Mouse (Mus musculus): Measurements from ENCODE around the gene Podnl1. TPM values are rescaled to one million over a fixed set of nuclear protein-coding genes. Genes with fewer than 3 reads are reported as not detected.

Podnl1 gene
- polyA plus RNA-seq (2014; fragmentation: Nextera tagmentation; extraction: Ambion mirVana), result 0.14 TPM in 1 of 2 replicates, not detected in the other

GRCm38 (mm10) chr8:84125656-84126055, at the start of gene Podnl1:
Podnl1 (plus strand) TSS chr8:84125989.
- no peak within 1 kb of the TSS for H3K27ac ChIP-seq (ENCODE audit: low read depth, low read length)
- H3K9ac ChIP-seq (ENCODE audit: low read depth, low read length), result no peak within 1 kb of the TSS
- H3K4me1 ChIP-seq (ENCODE audit: control insufficient read depth, insufficient read depth, low read length), result no peaks in the 10 kb centered on the region; the same call in 1 of the 2 replicates
- no peaks in the 10 kb centered on the region for H3K9me3 ChIP-seq (replicated peaks; ENCODE audit: control insufficient read depth, low read length)
- peaks cover 1% of the 10 kb centered on the region; the same call in 1 of the 2 replicates for H3K27me3 ChIP-seq (ENCODE audit: control insufficient read depth, insufficient read depth, low read length)
- H3K36me3 ChIP-seq (ENCODE audit: control insufficient read depth, insufficient read depth, low read length), result no peaks in the 10 kb centered on the region
- no peak for ATAC-seq (replicated peaks; ENCODE audit: insufficient number of reproducible peaks, low FRiP score, low TSS enrichment)
- H3K4me2 ChIP-seq, result no peak within 1 kb of the TSS
- H3K4me3 ChIP-seq (ENCODE audit: low read depth, low read length), result no peak within 1 kb of the TSS
- WGBS (ENCODE audit: insufficient replicate concordance), result 52% methylated on average over 9 of the region's 9 CpGs

GRCm38 (mm10) chr8:84076412-84076811, 49.4 kb upstream of the Podnl1 start:
- H3K27me3 ChIP-seq (ENCODE audit: control insufficient read depth, insufficient read depth, low read length), result no peaks in the 10 kb centered on the region
- no peaks in the 10 kb centered on the region for H3K9me3 ChIP-seq (replicated peaks; ENCODE audit: control insufficient read depth, low read length)
- peaks cover 10% of the 10 kb centered on the region for H3K4me1 ChIP-seq (ENCODE audit: control insufficient read depth, insufficient read depth, low read length)
- H3K9ac ChIP-seq (ENCODE audit: low read depth, low read length), result no peak overlapping the region
- peaks cover 10% of the 10 kb centered on the region for H3K36me3 ChIP-seq (ENCODE audit: control insufficient read depth, insufficient read depth, low read length)
- no peak overlapping the region for H3K4me2 ChIP-seq
- H3K4me3 ChIP-seq (ENCODE audit: low read depth, low read length), result no peak overlapping the region
- H3K27ac ChIP-seq (ENCODE audit: low read depth, low read length), result no peak overlapping the region
- 79% methylated on average over 1 of the region's 1 CpGs for WGBS (ENCODE audit: insufficient replicate concordance)
- no peak for ATAC-seq (replicated peaks; ENCODE audit: insufficient number of reproducible peaks, low FRiP score, low TSS enrichment)

GRCm38 (mm10) chr8:84076849-84077248, 48.9 kb upstream of the Podnl1 start:
- H3K9me3 ChIP-seq (replicated peaks; ENCODE audit: control insufficient read depth, low read length), result no peaks in the 10 kb centered on the region
- WGBS (ENCODE audit: insufficient replicate concordance), result 82% methylated on average over 3 of the region's 3 CpGs
- peaks cover 10% of the 10 kb centered on the region for H3K36me3 ChIP-seq (ENCODE audit: control insufficient read depth, insufficient read depth, low read length)
- H3K4me1 ChIP-seq (ENCODE audit: control insufficient read depth, insufficient read depth, low read length), result peaks cover 7% of the 10 kb centered on the region
- H3K27ac ChIP-seq (ENCODE audit: low read depth, low read length), result no peak overlapping the region
- H3K4me2 ChIP-seq, result no peak overlapping the region
- H3K9ac ChIP-seq (ENCODE audit: low read depth, low read length), result no peak overlapping the region
- H3K27me3 ChIP-seq (ENCODE audit: control insufficient read depth, insufficient read depth, low read length), result no peaks in the 10 kb centered on the region
- ATAC-seq (replicated peaks; ENCODE audit: insufficient number of reproducible peaks, low FRiP score, low TSS enrichment), result no peak
- no peak overlapping the region for H3K4me3 ChIP-seq (ENCODE audit: low read depth, low read length)

GRCm38 (mm10) chr8:84079206-84079605, 46.6 kb upstream of the Podnl1 start:
- ATAC-seq (replicated peaks; ENCODE audit: insufficient number of reproducible peaks, low FRiP score, low TSS enrichment), result no peak
- peaks cover 7% of the 10 kb centered on the region for H3K4me1 ChIP-seq (ENCODE audit: control insufficient read depth, insufficient read depth, low read length)
- peaks cover 23% of the 10 kb centered on the region for H3K36me3 ChIP-seq (ENCODE audit: control insufficient read depth, insufficient read depth, low read length)
- H3K4me3 ChIP-seq (ENCODE audit: low read depth, low read length), result no peak overlapping the region
- 63% methylated on average over 5 of the region's 5 CpGs for WGBS (ENCODE audit: insufficient replicate concordance)
- H3K27me3 ChIP-seq (ENCODE audit: control insufficient read depth, insufficient read depth, low read length), result no peaks in the 10 kb centered on the region
- H3K4me2 ChIP-seq, result no peak overlapping the region
- no peak overlapping the region for H3K27ac ChIP-seq (ENCODE audit: low read depth, low read length)
- no peak overlapping the region for H3K9ac ChIP-seq (ENCODE audit: low read depth, low read length)
- no peaks in the 10 kb centered on the region for H3K9me3 ChIP-seq (replicated peaks; ENCODE audit: control insufficient read depth, low read length)

- Histone ChIP-seq H3K27me3 (ENCODE audit: control insufficient read depth, insufficient read depth, low read length) (no peaks in the 10 kb centered on the region), H3K27ac (ENCODE audit: low read depth, low read length) (no peak overlapping the region), H3K36me3 (ENCODE audit: control insufficient read depth, insufficient read depth, low read length) (peaks cover 32% of the 10 kb centered on the region), H3K9ac (ENCODE audit: low read depth, low read length) (no peak overlapping the region), H3K4me2 (no peak overlapping the region), H3K9me3 (replicated peaks; ENCODE audit: control insufficient read depth, low read length) (no peaks in the 10 kb centered on the region), H3K4me1 (ENCODE audit: control insufficient read depth, insufficient read depth, low read length) (peaks cover 4% of the 10 kb centered on the region), H3K4me3 (ENCODE audit: low read depth, low read length) (no peak overlapping the region)
- 35% methylated on average over 8 of the region's 8 CpGs for WGBS (ENCODE audit: insufficient replicate concordance)
- no peak for ATAC-seq (replicated peaks; ENCODE audit: insufficient number of reproducible peaks, low FRiP score, low TSS enrichment)
These were observed 42.0 kb upstream of the Podnl1 start for GRCm38 (mm10) chr8:84083829-84084241.

GRCm38 (mm10) chr8:84084341-84085115, 41.3 kb upstream of the Podnl1 start:
- no peak for ATAC-seq (replicated peaks; ENCODE audit: insufficient number of reproducible peaks, low FRiP score, low TSS enrichment)
- H3K4me3 ChIP-seq (ENCODE audit: low read depth, low read length), result no peak overlapping the region
- H3K4me2 ChIP-seq, result peak overlapping the region; percentile 39
- H3K9ac ChIP-seq (ENCODE audit: low read depth, low read length), result 0 out of 2 replicates have a peak overlapping the region, but pooled peaks have one; percentile 24
- peaks cover 32% of the 10 kb centered on the region for H3K36me3 ChIP-seq (ENCODE audit: control insufficient read depth, insufficient read depth, low read length)
- H3K4me1 ChIP-seq (ENCODE audit: control insufficient read depth, insufficient read depth, low read length), result no peaks in the 10 kb centered on the region
- no peaks in the 10 kb centered on the region for H3K27me3 ChIP-seq (ENCODE audit: control insufficient read depth, insufficient read depth, low read length)
- H3K9me3 ChIP-seq (replicated peaks; ENCODE audit: control insufficient read depth, low read length), result no peaks in the 10 kb centered on the region
- H3K27ac ChIP-seq (ENCODE audit: low read depth, low read length), result no peak overlapping the region
- whole genome bisulfite sequencing (ENCODE audit: insufficient replicate concordance), result 49% methylated on average over 42 of the region's 42 CpGs

- Histone ChIP-seq H3K27me3 (ENCODE audit: control insufficient read depth, insufficient read depth, low read length) (no peaks in the 10 kb centered on the region), H3K4me2 (no peak overlapping the region), H3K4me1 (ENCODE audit: control insufficient read depth, insufficient read depth, low read length) (no peaks in the 10 kb centered on the region), H3K9me3 (replicated peaks; ENCODE audit: control insufficient read depth, low read length) (no peaks in the 10 kb centered on the region), H3K9ac (ENCODE audit: low read depth, low read length) (no peak overlapping the region), H3K4me3 (ENCODE audit: low read depth, low read length) (no peak overlapping the region), H3K36me3 (ENCODE audit: control insufficient read depth, insufficient read depth, low read length) (peaks cover 25% of the 10 kb centered on the region), H3K27ac (ENCODE audit: low read depth, low read length) (no peak overlapping the region)
- WGBS (ENCODE audit: insufficient replicate concordance), result 87% methylated on average over 7 of the region's 7 CpGs
- ATAC-seq (replicated peaks; ENCODE audit: insufficient number of reproducible peaks, low FRiP score, low TSS enrichment), result no peak
These were observed 38.6 kb upstream of the Podnl1 start for GRCm38 (mm10) chr8:84087156-84087555.

- no peaks in the 10 kb centered on the region for H3K27me3 ChIP-seq (ENCODE audit: control insufficient read depth, insufficient read depth, low read length)
- 92% methylated on average over 14 of the region's 14 CpGs for WGBS (ENCODE audit: insufficient replicate concordance)
- H3K9ac ChIP-seq (ENCODE audit: low read depth, low read length), result no peak overlapping the region
- no peak for ATAC-seq (replicated peaks; ENCODE audit: insufficient number of reproducible peaks, low FRiP score, low TSS enrichment)
- peaks cover 20% of the 10 kb centered on the region for H3K36me3 ChIP-seq (ENCODE audit: control insufficient read depth, insufficient read depth, low read length)
- H3K4me2 ChIP-seq, result no peak overlapping the region
- no peak overlapping the region for H3K4me3 ChIP-seq (ENCODE audit: low read depth, low read length)
- H3K27ac ChIP-seq (ENCODE audit: low read depth, low read length), result no peak overlapping the region
- H3K9me3 ChIP-seq (replicated peaks; ENCODE audit: control insufficient read depth, low read length), result no peaks in the 10 kb centered on the region
- H3K4me1 ChIP-seq (ENCODE audit: control insufficient read depth, insufficient read depth, low read length), result no peaks in the 10 kb centered on the region
These were observed 38.0 kb upstream of the Podnl1 start for GRCm38 (mm10) chr8:84087821-84088220.

- ATAC-seq (replicated peaks; ENCODE audit: insufficient number of reproducible peaks, low FRiP score, low TSS enrichment), result no peak
- no peak overlapping the region for H3K9ac ChIP-seq (ENCODE audit: low read depth, low read length)
- no peaks in the 10 kb centered on the region for H3K27me3 ChIP-seq (ENCODE audit: control insufficient read depth, insufficient read depth, low read length)
- H3K36me3 ChIP-seq (ENCODE audit: control insufficient read depth, insufficient read depth, low read length), result peaks cover 17% of the 10 kb centered on the region
- WGBS (ENCODE audit: insufficient replicate concordance), result 83% methylated on average over 9 of the region's 9 CpGs
- no peaks in the 10 kb centered on the region for H3K4me1 ChIP-seq (ENCODE audit: control insufficient read depth, insufficient read depth, low read length)
- H3K4me3 ChIP-seq (ENCODE audit: low read depth, low read length), result no peak overlapping the region
- H3K4me2 ChIP-seq, result no peak overlapping the region
- H3K27ac ChIP-seq (ENCODE audit: low read depth, low read length), result no peak overlapping the region
- no peaks in the 10 kb centered on the region for H3K9me3 ChIP-seq (replicated peaks; ENCODE audit: control insufficient read depth, low read length)
These were observed 36.5 kb upstream of the Podnl1 start for GRCm38 (mm10) chr8:84089277-84089676.

All from heart, embryonic 11.5 days (tissue).